Mouse (Mus musculus): ENCODE results near the gene Zfp385a.

Zfp385a gene

DNA sequence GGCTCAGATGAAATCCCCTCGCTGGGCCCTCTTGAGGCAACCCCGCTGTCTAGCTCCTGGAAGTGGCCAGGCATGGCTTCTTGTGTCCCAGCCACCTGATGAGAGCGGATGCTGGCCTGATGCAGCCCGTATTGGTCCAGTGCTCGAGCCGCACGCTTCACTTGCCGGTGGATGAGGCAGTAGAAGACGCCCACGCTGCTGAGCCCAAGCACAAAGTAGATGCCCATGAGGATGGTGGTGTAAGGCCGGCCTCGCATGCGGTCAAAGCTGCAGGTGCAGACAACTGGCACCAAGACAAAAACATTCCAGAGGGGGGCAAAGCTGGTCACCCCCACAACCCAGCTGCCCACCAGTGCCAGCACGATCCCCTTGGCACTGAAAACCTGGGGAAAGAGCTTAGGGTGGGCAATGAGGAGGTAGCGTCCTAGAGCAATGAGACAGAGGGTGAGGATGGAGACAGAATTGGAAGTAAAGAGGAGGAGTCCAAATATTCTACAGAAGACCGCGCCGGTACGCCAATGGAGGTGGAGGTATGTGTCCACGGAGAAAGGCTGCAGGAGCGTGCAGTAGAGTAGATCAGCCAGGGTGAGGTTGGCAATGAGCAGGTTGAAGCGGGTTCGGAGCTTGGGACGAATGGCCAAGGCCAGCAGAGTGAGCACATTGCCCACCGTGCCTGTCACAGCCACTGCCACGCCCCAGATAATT is 30.9 kb downstream of the Zfp385a start:
- no peak for DNase-seq (ENCODE audit: low spot score in 2 of 2)

DNA sequence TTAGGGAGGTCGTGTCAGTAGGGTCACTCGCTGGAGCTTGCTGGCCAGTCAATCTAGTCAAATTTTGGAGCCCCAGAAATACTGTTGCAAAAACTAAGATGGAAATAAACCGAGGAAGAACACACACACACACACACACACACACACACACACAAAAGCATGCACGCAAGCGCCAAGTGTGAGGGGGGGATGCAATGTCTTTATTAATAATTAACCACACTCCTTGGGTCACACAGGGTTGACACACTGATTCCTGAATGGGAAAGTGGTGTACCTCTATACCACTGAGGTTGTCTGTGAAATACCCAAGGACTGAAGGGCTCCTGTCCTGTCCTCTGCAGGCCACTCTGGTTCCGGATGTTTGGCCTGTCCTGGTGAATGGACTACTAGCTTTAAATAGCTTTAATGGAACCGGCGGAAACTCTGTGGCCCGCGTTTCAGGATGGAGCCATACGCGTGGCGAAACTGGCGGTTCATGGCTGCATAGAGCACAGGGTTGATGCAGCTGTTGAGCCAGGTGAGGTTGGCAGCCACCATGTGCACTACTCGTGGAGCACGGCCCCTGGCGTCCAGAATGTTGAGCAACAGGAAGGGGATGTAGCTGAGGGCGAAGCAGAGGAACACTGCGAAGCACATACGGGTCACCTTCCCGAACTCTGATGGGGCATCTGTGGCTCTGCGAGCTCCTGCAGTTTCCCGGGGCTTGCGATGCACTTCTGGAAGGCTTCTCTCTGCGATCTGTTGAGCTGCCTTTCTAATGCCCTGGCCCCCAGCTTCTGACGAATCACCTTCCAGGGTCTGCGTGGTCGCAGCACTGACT is 31.6 kb downstream of the Zfp385a start:
- DNase-seq (ENCODE audit: low spot score in 2 of 2), result no peak

GRCm38 (mm10) chr15:103307125-103307524 is 32.8 kb downstream of the Zfp385a start:
- DNase-seq (ENCODE audit: low spot score in 2 of 2), result peak; percentile 95 to 96

GRCm38 (mm10) chr15:103305792-103306645 is 33.9 kb downstream of the Zfp385a start:
- DNase-seq (ENCODE audit: low spot score in 2 of 2), result no peak

- peak; percentile 96 to 99 for DNase-seq (ENCODE audit: low spot score in 2 of 2)
Observed at GRCm38 (mm10) chr15:103305070-103305678, 34.7 kb downstream of the Zfp385a start.

DNA sequence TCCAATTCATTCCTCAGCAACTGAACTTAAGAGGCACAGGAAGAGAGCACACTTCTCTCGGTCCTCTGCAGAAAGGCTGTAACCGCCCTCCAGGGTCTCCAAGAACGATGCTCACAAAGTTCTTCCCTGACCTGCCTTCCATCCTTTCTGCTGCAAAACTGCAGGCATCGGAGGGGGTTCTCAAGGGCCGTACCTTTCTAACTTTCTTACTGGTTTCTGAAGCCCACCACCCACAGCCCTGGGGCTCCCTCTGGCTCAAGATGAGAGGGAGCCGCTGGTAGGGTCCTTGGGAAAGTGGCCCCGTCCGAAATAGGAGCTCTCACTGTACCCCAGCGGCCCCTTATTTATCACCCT is 35.3 kb downstream of the Zfp385a start:
- DNase-seq (ENCODE audit: low spot score in 2 of 2), result no peak

GRCm38 (mm10) chr15:103303916-103304615 is 35.8 kb downstream of the Zfp385a start:
- DNase-seq (ENCODE audit: low spot score in 2 of 2), result no peak

DNA sequence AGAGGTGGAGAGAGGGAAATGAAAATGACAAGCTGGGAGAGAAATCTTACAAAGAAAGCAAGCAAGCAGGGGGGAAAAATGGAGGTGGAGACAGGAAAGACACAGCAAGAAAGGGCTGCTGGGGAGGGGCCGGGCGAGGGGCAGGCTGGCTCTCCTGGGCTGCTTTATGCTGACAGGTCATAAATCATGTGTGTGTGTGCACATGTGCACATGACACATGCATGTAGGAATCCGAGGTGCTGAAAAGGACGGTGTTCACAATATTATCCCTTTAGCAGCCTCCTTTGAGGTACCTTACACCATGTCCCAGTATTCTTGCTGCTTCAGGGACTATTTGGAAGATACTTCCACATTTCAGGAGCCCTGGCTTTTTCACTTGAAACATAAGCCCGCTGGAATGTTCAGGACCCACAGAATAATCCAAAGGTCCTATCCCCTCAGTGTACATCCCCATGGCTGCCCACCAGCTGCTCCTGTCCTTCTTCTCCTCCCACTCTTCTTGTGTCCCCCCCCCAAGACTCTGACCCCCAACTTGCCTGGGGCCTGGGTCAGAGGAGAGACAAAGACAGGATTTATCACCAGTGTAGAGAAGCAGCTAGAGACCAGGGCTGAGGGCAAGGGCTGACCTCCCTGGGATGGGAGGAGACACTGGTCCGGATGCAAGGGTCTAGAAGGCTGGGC is 37.4 kb downstream of the Zfp385a start:
- DNase-seq (ENCODE audit: low spot score in 2 of 2), result no peak

DNA sequence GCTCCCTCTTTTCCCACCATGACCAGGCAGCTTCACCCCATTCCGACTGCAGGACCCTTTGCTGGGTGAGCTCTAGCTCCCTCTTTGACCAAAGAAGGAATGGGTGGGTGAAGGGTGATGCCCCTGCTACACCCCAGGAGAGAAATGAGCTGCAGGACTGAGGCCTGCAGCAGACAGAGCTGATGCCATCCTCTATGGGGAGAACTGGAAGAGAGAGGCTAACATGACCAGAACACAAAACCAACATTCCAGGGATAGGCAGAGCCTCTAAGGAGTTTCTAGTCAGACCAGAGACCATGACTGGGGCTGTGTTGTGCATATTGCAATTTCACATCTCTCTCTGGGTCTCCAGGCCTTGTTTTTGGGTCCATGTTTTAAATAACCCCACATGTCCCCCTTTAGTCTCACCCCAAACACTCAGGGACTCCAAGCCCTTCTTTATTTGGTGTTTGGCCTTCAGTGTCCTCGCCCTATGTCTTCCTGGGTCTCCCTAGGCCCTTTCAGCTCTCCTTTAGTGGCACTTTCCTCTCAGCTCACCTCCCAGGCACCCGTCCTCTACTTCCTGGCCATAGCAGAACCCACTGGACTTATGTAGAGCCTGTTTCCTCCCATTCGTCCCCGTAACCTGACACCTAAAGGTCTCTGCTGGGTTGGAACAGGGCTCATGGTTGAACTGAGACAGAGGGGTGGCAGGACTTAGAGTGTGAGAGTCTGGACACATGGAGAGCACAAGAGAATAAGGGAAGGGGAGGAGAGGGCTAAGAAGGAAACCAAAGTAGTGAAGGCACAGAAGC is 38.1 kb downstream of the Zfp385a start:
- no peak for DNase-seq (ENCODE audit: low spot score in 2 of 2)

DNA sequence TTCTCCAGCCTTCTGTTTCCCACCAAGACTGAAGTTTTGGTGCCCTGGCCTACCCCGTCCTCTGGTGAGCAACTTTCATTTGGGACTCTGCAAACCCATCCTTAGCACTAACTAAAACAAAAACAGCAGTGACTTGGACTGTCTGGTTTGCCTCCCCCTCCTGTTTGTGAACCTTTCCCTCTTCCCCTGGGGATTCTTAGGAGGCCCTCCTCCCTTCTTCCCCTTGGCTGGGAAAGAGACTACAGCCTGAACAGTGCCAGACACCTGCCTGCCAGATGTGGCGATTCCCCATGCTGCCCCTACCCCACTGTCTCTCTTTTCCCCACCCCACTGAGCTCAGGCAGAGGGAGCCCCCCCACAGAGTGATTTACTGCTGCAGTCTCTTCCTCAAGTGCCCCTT is 38.8 kb downstream of the Zfp385a start:
- no peak for DNase-seq (ENCODE audit: low spot score in 2 of 2)

DNA sequence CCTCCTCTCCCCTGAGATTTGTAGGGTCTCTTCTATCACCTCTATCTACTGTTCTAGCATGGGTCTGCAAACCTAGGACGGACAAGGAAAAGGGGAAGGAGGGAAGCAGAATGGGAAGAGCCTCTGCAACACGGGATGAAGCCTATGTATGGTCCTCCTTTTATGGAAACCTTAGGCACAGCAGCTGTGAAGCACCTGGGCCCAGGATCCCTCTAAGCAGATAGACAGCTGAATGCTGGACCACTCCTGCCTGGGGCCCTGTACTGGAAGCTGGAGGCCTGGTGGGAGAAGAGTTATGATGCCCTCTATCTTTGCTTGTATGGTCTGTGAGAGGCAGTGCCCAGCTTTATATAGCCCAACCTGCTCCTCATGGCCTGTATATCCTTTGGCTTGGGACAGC is 39.3 kb downstream of the Zfp385a start:
- peak in 1 of 2 experiments; percentile 10 for DNase-seq (ENCODE audit: low spot score in 2 of 2)

GRCm38 (mm10) chr15:103300067-103300471 is 39.8 kb downstream of the Zfp385a start:
- DNase-seq (ENCODE audit: low spot score in 2 of 2), result peak; percentile 72 to 74

DNA sequence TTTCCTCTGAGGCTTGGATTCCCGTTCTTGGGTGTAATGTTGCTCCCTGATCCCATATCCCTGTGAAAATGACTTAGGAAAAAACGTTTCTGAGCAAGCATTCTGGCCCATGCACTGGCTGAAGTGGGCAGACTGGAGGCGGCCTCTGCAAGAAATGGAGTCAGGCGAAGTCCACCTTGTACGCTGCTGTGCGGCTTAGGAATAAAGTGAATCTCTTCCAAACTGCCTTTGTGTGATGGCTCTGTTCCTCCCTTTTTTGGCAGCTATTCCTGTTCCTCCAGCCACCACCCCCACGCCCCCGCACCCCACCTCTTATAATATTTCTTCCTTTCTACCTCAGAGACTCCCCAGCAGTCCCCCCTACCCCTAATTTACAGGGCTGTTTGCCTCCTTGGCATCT is 40.2 kb downstream of the Zfp385a start:
- no peak for DNase-seq (ENCODE audit: low spot score in 2 of 2)

DNA sequence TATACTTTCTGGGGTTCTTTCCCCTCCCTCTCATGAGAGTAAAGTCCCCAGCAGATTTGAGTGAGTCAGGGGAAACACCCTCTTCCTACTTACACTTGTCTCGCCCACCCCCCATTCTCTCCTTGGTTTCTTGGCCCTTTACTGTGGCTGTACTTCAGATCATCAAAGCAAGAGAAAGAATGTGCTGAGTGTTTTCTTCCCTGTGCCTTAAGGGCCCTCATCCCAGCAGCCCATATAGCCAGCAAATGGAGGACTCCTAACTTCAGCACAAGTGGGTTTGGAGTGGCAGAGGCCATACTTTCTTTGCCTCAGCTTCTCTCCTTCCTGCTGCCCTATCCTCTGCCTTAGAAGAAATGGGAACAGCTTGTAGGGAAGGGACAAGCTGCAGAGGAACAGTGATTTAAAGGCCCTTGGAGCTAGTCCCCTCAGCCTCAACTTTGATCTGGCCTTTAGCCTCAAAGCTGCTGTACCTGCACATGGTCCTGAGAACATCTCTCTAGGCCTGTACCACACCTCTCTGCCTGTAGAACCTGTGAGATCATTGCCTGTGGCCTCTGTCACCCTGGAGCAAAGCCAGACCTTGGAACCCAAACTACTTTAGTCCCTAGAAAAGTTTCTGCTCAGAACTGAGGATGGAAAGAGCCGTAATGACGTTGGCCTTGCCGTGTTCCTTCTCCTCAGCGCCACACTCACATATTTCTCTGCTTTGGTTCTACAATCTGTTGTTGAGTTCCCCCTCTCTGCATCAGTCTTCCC is 40.9 kb downstream of the Zfp385a start:
- peak in 1 of 2 experiments; percentile 7 for DNase-seq (ENCODE audit: low spot score in 2 of 2)

DNA sequence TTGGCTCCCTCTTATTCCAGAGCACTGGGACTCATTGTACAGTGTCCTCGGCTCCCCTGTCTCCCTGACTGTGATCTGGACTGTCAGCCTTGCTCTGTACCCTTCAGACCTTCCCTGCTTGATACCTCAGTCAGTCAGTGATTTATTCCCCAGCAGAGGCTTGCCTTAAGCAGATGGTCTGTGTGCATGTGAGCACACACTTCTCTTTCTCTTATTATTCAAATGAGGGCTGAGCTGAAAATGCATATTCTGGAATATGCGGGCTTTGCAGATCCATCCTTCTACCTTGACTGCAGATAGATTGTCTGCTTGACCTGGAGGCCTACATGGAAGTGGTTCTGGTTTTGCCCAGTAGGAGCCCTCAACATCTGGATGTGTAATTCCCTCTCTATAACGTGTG is 41.9 kb downstream of the Zfp385a start:
- DNase-seq (ENCODE audit: low spot score in 2 of 2), result no peak

DNA sequence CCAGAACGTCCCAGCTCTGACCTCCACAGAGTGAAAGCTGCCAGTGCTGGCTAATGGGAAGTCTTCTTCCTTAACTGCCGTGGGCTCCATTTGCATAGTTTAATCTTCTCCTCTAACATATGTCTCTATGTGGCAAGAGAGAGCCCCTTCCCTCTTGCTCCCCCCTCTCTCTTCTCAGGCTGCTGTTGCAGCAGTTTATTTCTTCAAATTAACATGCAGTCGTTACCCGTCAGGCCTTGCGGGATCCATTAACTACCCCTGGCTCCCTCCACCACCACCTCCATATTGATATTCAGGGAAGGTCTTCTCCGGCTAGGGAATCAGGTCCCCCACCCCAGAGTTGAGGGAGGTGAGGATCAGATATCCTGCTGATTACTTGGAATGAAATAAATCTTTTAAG is 42.6 kb downstream of the Zfp385a start:
- DNase-seq (ENCODE audit: low spot score in 2 of 2), result no peak

DNA sequence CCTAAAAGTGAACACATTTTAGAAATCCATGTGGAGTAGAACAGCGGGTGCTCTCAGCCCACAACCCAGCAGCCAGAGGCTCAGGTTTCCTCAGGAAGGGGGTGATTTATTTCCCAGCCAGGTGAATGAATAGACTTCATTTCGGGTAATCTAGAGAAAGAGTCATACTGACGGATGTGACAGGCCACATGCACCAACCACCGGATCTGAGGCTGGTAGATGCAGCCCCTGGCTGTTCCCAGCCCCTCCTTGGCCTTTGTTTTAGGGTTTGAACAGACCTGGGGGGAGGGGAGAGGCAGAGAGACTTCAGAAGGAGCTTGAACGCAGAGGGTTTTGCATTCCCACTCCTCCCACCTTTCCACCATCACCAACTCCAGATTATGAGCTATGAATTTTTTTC is 44.0 kb downstream of the Zfp385a start:
- DNase-seq (ENCODE audit: low spot score in 2 of 2), result no peak

- DNase-seq (ENCODE audit: low spot score in 2 of 2), result no peak
Observed at GRCm38 (mm10) chr15:103294649-103295048, 45.2 kb downstream of the Zfp385a start.

DNA sequence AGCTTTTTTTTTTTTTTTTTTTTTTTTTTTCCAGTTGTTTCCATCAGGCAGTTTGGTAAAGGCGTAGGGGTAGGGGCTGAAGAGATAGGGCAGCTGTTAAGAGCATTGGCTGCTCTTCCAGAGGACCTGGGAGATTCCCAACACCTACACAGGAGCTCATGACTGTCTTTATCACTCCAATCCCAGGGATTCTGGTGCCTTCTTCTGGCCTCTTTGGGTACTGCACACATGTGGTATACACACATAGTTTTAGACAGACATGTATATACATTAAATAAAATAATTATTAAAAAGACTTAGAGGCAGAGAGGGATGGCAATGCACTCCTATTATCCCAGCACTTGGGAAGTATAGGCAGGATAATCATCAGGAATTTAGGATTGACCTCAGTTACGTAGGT is 46.5 kb downstream of the Zfp385a start:
- DNase-seq (ENCODE audit: low spot score in 2 of 2), result no peak
